Mouse (Mus musculus): ENCODE measurements around the gene Pdk2. TPM values are rescaled to one million over a fixed set of nuclear protein-coding genes. Genes with fewer than 3 reads are reported as not detected.

The Pdk2 gene
- polyA plus RNA-seq, 1 experiment from 2014 or later = 13.9 TPM

GRCm38 (mm10) chr11:94989562-94990017 is 51.6 kb downstream of the Pdk2 start:
- DNase-seq (ENCODE audit: low spot score) = peak; percentile 87

GRCm38 (mm10) chr11:94988780-94989561 is 52.2 kb downstream of the Pdk2 start:
- DNase-seq (ENCODE audit: low spot score) = peak; percentile 2

GRCm38 (mm10) chr11:94987851-94988250 is 53.3 kb downstream of the Pdk2 start:
- no peak for DNase-seq (ENCODE audit: low spot score)

- no peak for DNase-seq (ENCODE audit: low spot score)
Measured at GRCm38 (mm10) chr11:94987341-94987740, 53.8 kb downstream of the Pdk2 start.

GRCm38 (mm10) chr11:94986435-94986834 is 54.7 kb downstream of the Pdk2 start:
- peak; percentile 43 for DNase-seq (ENCODE audit: low spot score)

GRCm38 (mm10) chr11:94985822-94986221 is 55.3 kb downstream of the Pdk2 start:
- no peak for DNase-seq (ENCODE audit: low spot score)

GRCm38 (mm10) chr11:94985140-94985539 is 56.0 kb downstream of the Pdk2 start:
- no peak for DNase-seq (ENCODE audit: low spot score)

GRCm38 (mm10) chr11:94979462-94980179 is 61.5 kb downstream of the Pdk2 start:
- no peak for DNase-seq (ENCODE audit: low spot score)

GRCm38 (mm10) chr11:94978947-94979346 is 62.2 kb downstream of the Pdk2 start:
- peak; percentile 94 for DNase-seq (ENCODE audit: low spot score)

GRCm38 (mm10) chr11:94978178-94978915 is 62.8 kb downstream of the Pdk2 start:
- DNase-seq (ENCODE audit: low spot score) = no peak

Other genes with a start within 250 kb of the Pdk2 start
- 64.3 and 68.9 TPM in 2 replicates for gene Col1a1, start 105.1 kb downstream of the Pdk2 start, polyA plus RNA-seq (2015; fragmentation: Nextera tagmentation; extraction: Ambion mirVana)
- gene Hils1, start 73.8 kb downstream of the Pdk2 start, polyA plus RNA-seq (2015; fragmentation: Nextera tagmentation; extraction: Ambion mirVana) = not detected in 2 replicates
- 0.22 and 0.30 TPM in 2 replicates for gene Sgca, start 65.0 kb downstream of the Pdk2 start, polyA plus RNA-seq (2015; fragmentation: Nextera tagmentation; extraction: Ambion mirVana)
- gene Ppp1r9b, start 50.3 kb downstream of the Pdk2 start, polyA plus RNA-seq (2015; fragmentation: Nextera tagmentation; extraction: Ambion mirVana) = 21.5 and 27.9 TPM in 2 replicates
- 6.7 and 7.0 TPM in 2 replicates for gene Samd14, start 31.5 kb downstream of the Pdk2 start, polyA plus RNA-seq (2015; fragmentation: Nextera tagmentation; extraction: Ambion mirVana)
- gene Itga3, start 35.4 kb upstream of the Pdk2 start, polyA plus RNA-seq (2015; fragmentation: Nextera tagmentation; extraction: Ambion mirVana) = 6.2 and 7.0 TPM in 2 replicates
- 0.33 and 0.45 TPM in 2 replicates for gene Dlx3, start 78.8 kb upstream of the Pdk2 start, polyA plus RNA-seq (2015; fragmentation: Nextera tagmentation; extraction: Ambion mirVana)
- gene Dlx4, start 104.9 kb upstream of the Pdk2 start, polyA plus RNA-seq (2015; fragmentation: Nextera tagmentation; extraction: Ambion mirVana) = 0.17 and 0.21 TPM in 2 replicates
- gene Tac4, start 220.2 kb upstream of the Pdk2 start, polyA plus RNA-seq (2015; fragmentation: Nextera tagmentation; extraction: Ambion mirVana) = 0.21 and 0.27 TPM in 2 replicates

Data from thymus, postnatal 0 days (tissue).